Mouse (Mus musculus) embryonic facial prominence, embryonic 11.5 days (tissue): ENCODE measurements at regions not wholly inside any gene's neighbourhood (a gene's known extent, or its start where the extent isn't known, plus 50 kb on each side); places are given as distances from the start of the nearest gene placed in this dataset.

ENCODE experiments used
- ATAC-seq: fragments of 200-750 bp; cut with Nextera tagmentation; replicated peaks from 2 replicates; pipeline ENCODE4 v1.8.0; 2017; ENCODE audit warnings: low read depth; ENCODE audit not compliant: insufficient number of reproducible peaks, low FRiP score, low TSS enrichment
- DNase-seq: peaks from one replicate; pipeline ENCODE4 v3.0.0-alpha.2; 2015; ENCODE audit warnings: low spot score
- H3K27ac ChIP-seq: fragments of 300-500 bp; sonication (generic); replicated peaks from 2 replicates; pipeline ENCODE4 v1.5.1; 2014; ENCODE audit warnings: mild to moderate bottlenecking, low read depth, low read length, control low read depth
- H3K27me3 ChIP-seq: fragments of 300-500 bp; sonication (generic); 2 replicates; pipeline ENCODE4 v1.6.1; 2014; ENCODE audit warnings: mild to moderate bottlenecking, low read length, moderate library complexity, mixed read lengths; ENCODE audit not compliant: control insufficient read depth, insufficient read depth
- H3K36me3 ChIP-seq: fragments of 300-500 bp; sonication (generic); replicated peaks from 2 replicates; pipeline ENCODE4 v1.6.1; 2014; ENCODE audit warnings: low read depth, mild to moderate bottlenecking, low read length, moderate library complexity, mixed read lengths; ENCODE audit not compliant: control insufficient read depth, insufficient read depth
- H3K4me1 ChIP-seq: fragments of 300-500 bp; sonication (generic); 2 replicates; pipeline ENCODE4 v1.6.1; 2014; ENCODE audit warnings: low read length, mixed read lengths; ENCODE audit not compliant: control insufficient read depth, insufficient read depth
- H3K4me2 ChIP-seq: fragments of 300-500 bp; sonication (generic); 2 replicates; pipeline ENCODE4 v1.6.1; 2014; ENCODE audit warnings: low read depth, mild to moderate bottlenecking, control low read depth, low read length, moderate library complexity
- H3K4me3 ChIP-seq: fragments of 300-500 bp; sonication (generic); 2 replicates; pipeline ENCODE4 v1.5.1; 2014; ENCODE audit warnings: low read depth, low read length, control low read depth
- H3K9ac ChIP-seq: fragments of 300-500 bp; sonication (generic); replicated peaks from 2 replicates; pipeline ENCODE4 v1.6.1; 2014; ENCODE audit warnings: mild to moderate bottlenecking, control low read depth, low read length
- H3K9me3 ChIP-seq: fragments of 300-500 bp; sonication (generic); replicated peaks from 2 replicates; pipeline ENCODE4 v1.6.1; 2016; ENCODE audit warnings: mild to moderate bottlenecking, low read length, inconsistent platforms, mixed read lengths; ENCODE audit not compliant: control insufficient read depth
- WGBS: fragments of 180-500 bp; shearing (Covaris S2); extraction: QIAGEN DNeasy Blood & Tissue Kit; methylation state at CpG from one replicate; pipeline ENCODE4 v1.1.7; 2014; 5-methylcytosine and 5-hydroxymethylcytosine counted together

DNA sequence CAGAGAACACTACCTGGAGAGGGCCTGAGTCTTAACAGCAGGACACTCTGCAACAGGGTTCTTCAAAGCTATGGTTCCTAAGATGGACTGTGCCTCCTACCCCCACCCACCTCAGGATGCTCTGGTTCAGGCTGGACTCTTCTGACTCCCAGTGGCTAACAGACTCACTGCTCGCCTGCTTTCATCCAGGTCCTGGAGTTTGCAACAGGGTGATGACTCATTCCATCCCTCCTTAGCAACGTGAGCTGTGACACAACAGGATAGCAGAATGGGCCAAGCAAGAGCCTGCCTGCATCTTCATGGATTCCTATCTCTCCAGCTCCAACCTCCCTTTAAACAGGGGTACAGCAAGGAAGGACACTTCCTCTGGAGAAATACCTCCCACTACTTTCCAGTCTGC, 135.4 kb upstream of the Irx3 start:
- Histone ChIP-seq H3K4me1 (no peaks in the 10 kb centered on the region), H3K9me3 (no peaks in the 10 kb centered on the region), H3K27me3 (no peaks in the 10 kb centered on the region), H3K36me3 (no peaks in the 10 kb centered on the region), H3K4me2 (no peak overlapping the region), H3K4me3 (no peak overlapping the region), H3K27ac (no peak overlapping the region), H3K9ac (no peak overlapping the region)
- 54% methylated on average over 2 of the region's 2 CpGs for WGBS
- DNase-seq = no peak
- ATAC-seq = no peak

DNA sequence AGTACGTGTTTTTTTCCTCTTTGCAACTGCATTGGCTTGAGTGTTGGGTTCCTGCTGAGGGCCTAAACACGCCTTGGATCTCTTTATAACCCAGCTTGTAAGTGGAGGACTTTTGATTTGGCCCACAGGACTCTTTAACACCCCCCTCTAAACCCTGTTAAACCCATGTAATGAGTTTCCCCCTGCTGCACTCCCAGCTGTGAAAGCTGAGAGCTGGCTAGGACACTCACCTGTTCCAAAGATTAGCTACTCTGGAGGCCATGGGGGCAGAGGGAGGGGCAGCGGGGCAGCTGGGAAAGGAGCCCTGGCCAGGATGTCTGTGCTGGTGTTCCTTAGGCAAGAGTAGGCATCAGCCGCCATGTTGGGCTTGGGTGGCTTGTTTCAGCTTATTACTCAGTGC, 128.7 kb upstream of the Irx3 start:
- DNase-seq = no peak
- H3K36me3 ChIP-seq = no peaks in the 10 kb centered on the region
- no peak overlapping the region for H3K9ac ChIP-seq
- WGBS = 83% methylated on average over 4 of the region's 4 CpGs
- no peak overlapping the region for H3K4me2 ChIP-seq
- no peak overlapping the region for H3K4me3 ChIP-seq
- no peak for ATAC-seq
- no peaks in the 10 kb centered on the region for H3K9me3 ChIP-seq
- no peaks in the 10 kb centered on the region; the same call in 1 of the 2 replicates for H3K27me3 ChIP-seq
- no peak overlapping the region for H3K27ac ChIP-seq
- H3K4me1 ChIP-seq = peaks cover 3% of the 10 kb centered on the region

DNA sequence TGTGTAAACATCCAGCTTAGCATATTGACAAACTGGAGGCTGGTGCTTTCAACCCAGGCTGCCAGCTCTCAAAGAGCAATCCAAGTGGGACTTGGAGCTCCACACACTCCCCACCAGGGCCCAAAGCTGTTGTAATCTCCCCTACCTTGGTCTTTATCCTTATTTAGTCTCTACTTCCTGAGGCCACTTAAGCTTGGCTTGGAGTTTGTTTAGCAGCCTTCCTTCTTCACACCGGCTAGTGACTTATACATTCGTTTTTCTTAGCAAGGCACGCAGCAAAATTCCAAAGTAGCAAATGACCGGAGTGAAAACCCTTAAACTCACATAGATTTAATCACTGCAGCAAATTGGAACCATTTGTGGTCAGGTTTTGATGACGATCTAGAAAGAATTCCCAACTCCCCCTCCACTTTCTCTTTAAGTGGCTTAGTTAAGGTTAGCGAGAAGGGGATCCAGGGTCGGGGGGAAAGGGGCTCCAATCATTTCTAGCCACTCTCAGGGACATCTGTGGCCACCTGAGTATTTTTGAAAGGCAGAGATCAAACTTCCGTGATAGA, 124.2 kb upstream of the Irx3 start:
- Histone ChIP-seq H3K4me2 (no peak overlapping the region), H3K9ac (no peak overlapping the region), H3K9me3 (no peaks in the 10 kb centered on the region), H3K36me3 (no peaks in the 10 kb centered on the region), H3K27ac (0 out of 2 replicates have a peak overlapping the region, but pooled peaks have one; percentile 20), H3K4me3 (no peak overlapping the region), H3K4me1 (peaks cover 3% of the 10 kb centered on the region), H3K27me3 (no peaks in the 10 kb centered on the region; the same call in 1 of the 2 replicates)
- DNase-seq (peak; percentile 86), ATAC-seq (no peak)
- 25% methylated on average over 8 of the region's 8 CpGs for WGBS

DNA sequence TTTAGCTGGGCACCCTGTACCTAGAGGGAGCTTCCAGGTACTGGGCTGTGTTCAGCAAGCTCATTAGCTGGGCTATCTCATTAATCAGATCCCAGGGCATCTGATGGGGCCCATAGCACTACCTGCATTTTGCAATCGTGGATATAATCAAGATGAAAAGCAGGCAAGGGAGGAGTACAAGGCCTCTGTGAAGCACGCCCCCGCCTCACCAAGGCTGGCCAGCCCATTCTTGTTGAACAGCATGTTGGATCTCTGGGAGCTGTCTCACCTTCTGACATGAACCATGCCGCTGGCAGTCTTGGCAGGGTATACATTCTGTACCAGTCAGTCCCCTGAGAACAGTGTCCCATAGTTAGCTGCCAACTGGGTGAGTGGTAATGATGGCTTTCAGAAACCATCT, 122.3 kb upstream of the Irx3 start:
- H3K27ac ChIP-seq = no peak overlapping the region
- H3K4me1 ChIP-seq = peaks cover 3% of the 10 kb centered on the region
- no peak for DNase-seq
- H3K4me3 ChIP-seq = no peak overlapping the region
- no peak overlapping the region for H3K9ac ChIP-seq
- WGBS = 93% methylated on average over 4 of the region's 4 CpGs
- no peaks in the 10 kb centered on the region for H3K9me3 ChIP-seq
- no peak overlapping the region for H3K4me2 ChIP-seq
- no peaks in the 10 kb centered on the region for H3K36me3 ChIP-seq
- no peak for ATAC-seq
- no peaks in the 10 kb centered on the region; the same call in 1 of the 2 replicates for H3K27me3 ChIP-seq

DNA sequence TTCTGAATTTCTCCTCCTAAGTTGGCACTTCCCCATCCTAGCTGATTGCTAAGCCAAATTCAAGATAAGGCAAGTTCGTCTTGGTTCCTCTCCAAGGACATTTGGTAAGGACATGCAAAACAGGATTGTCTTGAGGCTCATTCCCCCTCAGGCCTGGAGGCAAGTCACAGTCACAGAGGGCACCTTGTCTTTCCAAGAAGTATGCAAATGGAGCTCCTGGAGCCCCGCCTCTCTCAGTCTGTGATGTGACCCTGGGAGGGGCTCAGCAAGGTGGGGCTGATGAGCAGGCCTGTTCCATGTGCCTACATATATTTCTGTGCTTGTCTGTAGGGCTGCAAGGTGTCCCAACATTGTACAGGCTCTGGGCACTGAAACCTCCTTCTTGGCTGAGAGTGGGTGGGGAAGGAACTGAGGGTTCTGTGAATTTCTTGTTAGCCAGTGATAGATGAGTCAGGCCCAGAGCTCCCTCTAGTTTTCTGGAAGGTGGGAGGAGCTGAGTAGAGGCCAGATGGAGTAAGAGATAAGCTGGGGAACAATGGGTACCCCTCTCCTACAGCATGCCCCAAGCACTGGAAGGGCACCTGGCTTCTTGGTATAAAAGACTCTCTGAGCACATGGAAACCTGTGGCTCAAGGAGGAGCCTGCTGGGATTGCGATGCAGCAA, 120.5 kb upstream of the Irx3 start:
- no peak for ATAC-seq
- Histone ChIP-seq H3K4me1 (no peaks in the 10 kb centered on the region), H3K27me3 (no peaks in the 10 kb centered on the region), H3K36me3 (no peaks in the 10 kb centered on the region), H3K4me2 (no peak overlapping the region), H3K4me3 (no peak overlapping the region), H3K27ac (no peak overlapping the region), H3K9me3 (no peaks in the 10 kb centered on the region), H3K9ac (no peak overlapping the region)
- DNase-seq = no peak
- 75% methylated on average over 3 of the region's 3 CpGs for WGBS

DNA sequence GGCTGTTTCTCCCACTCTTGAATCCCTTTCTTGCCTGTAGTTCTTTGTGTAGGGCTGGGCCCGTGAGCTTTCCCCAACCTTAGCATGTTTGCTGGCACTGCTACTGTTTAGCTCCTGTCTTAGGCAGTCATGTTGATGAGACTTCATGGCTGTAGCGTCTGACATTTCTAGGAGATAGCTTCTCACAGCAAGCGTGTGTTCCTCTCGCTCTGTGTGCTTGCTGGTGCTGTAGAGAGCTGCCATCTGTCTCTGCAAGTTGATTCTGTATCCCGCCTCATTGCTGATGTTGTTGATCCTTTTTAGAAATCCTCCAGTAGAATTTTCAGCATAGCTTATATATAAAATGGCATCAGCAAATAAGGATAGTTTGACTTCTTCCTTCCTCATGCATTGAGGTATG, 116.0 kb upstream of the Irx3 start:
- no peak overlapping the region for H3K9ac ChIP-seq
- no peak overlapping the region for H3K27ac ChIP-seq
- H3K9me3 ChIP-seq = no peaks in the 10 kb centered on the region
- WGBS = 90% methylated on average over 5 of the region's 5 CpGs
- no peak overlapping the region for H3K4me2 ChIP-seq
- ATAC-seq (no peak), DNase-seq (no peak)
- no peak overlapping the region for H3K4me3 ChIP-seq
- H3K4me1 ChIP-seq = no peaks in the 10 kb centered on the region
- H3K36me3 ChIP-seq = no peaks in the 10 kb centered on the region
- H3K27me3 ChIP-seq = no peaks in the 10 kb centered on the region

DNA sequence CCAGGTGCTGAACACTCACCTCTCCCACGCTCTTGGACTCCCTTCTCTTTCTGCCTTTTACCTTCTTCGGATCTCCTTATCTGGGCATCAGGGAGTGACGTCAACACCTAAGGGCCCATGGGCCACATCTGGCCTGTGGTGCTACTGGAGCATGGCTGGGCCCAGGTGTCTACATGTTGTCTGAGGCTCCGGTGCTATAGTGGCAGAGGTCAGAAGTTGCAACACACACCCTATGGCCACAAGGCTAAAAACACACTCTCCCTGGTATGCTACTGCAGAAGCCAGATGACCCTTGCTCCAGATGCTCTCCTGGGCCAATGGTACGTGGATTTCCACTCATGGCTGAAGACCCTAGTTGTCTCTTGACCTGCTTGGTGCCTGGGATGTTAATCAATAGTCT, 112.1 kb upstream of the Irx3 start:
- Histone ChIP-seq H3K4me2 (no peak overlapping the region), H3K36me3 (no peaks in the 10 kb centered on the region), H3K27me3 (no peaks in the 10 kb centered on the region), H3K4me1 (no peaks in the 10 kb centered on the region; the same call in 1 of the 2 replicates), H3K9me3 (no peaks in the 10 kb centered on the region), H3K9ac (no peak overlapping the region), H3K27ac (no peak overlapping the region), H3K4me3 (no peak overlapping the region)
- DNase-seq (no peak), ATAC-seq (no peak)
- WGBS = 87% methylated on average over 5 of the region's 5 CpGs

DNA sequence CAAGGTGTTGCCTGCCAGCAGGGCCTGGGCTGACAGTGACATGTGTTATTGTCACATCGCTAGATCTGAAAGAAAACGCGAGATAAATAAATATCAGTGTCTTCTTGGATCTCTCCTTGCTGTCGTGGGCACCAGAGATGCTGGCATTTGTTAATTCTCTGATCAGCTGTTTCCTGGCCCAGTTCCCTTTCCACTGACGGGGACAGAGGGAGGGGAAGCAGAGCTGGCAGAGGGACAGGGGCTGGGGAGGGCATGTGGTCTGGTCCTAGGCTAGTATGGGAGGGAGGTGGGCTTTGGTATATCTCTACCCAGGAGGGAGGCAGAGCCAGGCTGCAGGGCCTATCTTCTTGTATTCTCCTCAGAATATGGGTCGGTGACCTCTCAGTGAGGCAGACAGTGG, 111.3 kb upstream of the Irx3 start:
- ATAC-seq (no peak), DNase-seq (no peak)
- H3K27ac ChIP-seq = no peak overlapping the region
- no peaks in the 10 kb centered on the region; the same call in 1 of the 2 replicates for H3K4me1 ChIP-seq
- H3K4me2 ChIP-seq = no peak overlapping the region
- H3K4me3 ChIP-seq = no peak overlapping the region
- no peaks in the 10 kb centered on the region for H3K9me3 ChIP-seq
- H3K27me3 ChIP-seq = no peaks in the 10 kb centered on the region
- no peak overlapping the region for H3K9ac ChIP-seq
- H3K36me3 ChIP-seq = no peaks in the 10 kb centered on the region
- 74% methylated on average over 6 of the region's 6 CpGs for WGBS
